Mouse (Mus musculus): Measurements from ENCODE around the gene Mag. TPM values are rescaled to one million over a fixed set of nuclear protein-coding genes. Genes with fewer than 3 reads are reported as not detected.

The Mag gene
- total and polyA plus RNA-seq, 2 experiments from 2014 or later, result 0.07 to 0.38 TPM

DNA sequence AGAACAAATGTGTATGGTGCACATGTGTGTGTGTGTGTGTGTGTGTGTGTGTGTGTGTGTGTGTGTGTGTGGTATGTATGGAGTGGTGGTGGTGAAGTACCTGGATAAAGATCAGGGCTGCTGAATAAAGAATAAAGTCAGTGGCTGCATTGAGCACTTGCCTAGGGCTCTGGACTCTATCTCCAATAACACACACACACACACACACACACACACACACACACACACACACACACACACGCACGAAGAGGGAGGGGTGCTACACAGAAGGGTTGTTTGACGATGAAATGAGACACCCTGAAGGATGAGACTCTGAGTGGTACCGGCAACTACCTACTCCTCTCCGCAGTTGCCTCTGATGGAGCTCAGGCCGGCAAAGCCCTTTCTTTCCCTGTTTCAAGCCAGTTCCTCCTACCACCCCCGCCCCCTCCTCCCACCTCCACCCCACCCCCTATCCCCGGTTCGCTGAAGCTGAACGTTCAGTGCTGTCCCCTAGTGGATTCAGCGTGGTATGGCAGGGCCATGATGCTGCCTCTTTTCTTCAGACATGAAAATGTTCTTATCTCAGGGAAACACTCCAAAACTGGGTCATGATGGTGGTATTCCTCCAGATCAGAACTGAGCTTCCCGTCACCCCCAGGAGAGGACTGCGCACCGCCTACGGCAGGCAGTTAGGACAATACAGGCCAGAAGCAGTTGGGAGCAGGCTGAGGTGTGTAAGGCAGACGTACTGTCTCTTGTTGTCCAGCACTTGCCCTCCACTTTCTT lies 54.9 kb downstream of the Mag start:
- Histone ChIP-seq H3K9ac (replicated peaks; ENCODE audit: low read depth, low read length) (no peak overlapping the region), H3K4me2 (ENCODE audit: low read depth, low read length) (peak overlapping the region; percentile 37; the same call in 1 of the 2 replicates), H3K9me3 (replicated peaks; ENCODE audit: control insufficient read depth, low read length) (no peaks in the 10 kb centered on the region), H3K27ac (ENCODE audit: low read depth) (no peak overlapping the region), H3K27me3 (ENCODE audit: control insufficient read depth, insufficient read depth, low read length) (peaks cover 16% of the 10 kb centered on the region), H3K4me3 (ENCODE audit: low read depth, low read length) (peak overlapping the region; percentile 20; the same call in 1 of the 2 replicates), H3K4me1 (ENCODE audit: control insufficient read depth, insufficient read depth) (peaks cover 4% of the 10 kb centered on the region; the same call in 1 of the 2 replicates), H3K36me3 (replicated peaks; ENCODE audit: control insufficient read depth, insufficient read depth, low read length) (no peaks in the 10 kb centered on the region)
- peak; percentile 46 for DNase-seq (ENCODE audit: low spot score)
- 6% methylated on average over 13 of the region's 16 CpGs for WGBS
- TF ChIP-seq EP300 (IDR thresholded peaks at IDR 0.05; ENCODE audit: low read depth) (no peak), CTCF (IDR thresholded peaks at IDR 0.05; ENCODE audit: low read depth) (peak; percentile 79)
- ATAC-seq (ENCODE audit: insufficient read depth, low read depth), result peak; percentile 33; the same call in 1 of the 2 replicates

DNA sequence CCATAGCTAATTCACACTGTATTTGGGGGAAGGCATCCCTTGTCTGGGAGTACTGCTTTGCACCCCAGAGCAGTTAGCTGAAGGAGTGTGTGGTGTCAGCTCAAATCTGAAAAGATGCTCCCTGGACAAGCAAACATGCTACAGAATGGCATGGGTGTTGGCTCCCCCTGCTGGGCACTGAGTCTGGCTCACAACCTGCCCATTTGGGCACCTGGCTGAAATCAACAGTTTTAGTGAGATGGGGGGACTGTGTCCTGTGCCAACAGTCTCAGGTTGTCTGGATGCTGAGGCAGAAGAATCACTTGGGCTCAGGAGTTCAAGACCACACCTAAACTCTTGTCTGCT lies 55.4 kb downstream of the Mag start:
- ATAC-seq (ENCODE audit: insufficient read depth, low read depth), result no peak
- Histone ChIP-seq H3K4me1 (ENCODE audit: control insufficient read depth, insufficient read depth) (peaks cover 4% of the 10 kb centered on the region; the same call in 1 of the 2 replicates), H3K9ac (replicated peaks; ENCODE audit: low read depth, low read length) (no peak overlapping the region), H3K27ac (ENCODE audit: low read depth) (no peak overlapping the region), H3K36me3 (replicated peaks; ENCODE audit: control insufficient read depth, insufficient read depth, low read length) (no peaks in the 10 kb centered on the region), H3K9me3 (replicated peaks; ENCODE audit: control insufficient read depth, low read length) (no peaks in the 10 kb centered on the region), H3K4me3 (ENCODE audit: low read depth, low read length) (no peak overlapping the region), H3K27me3 (ENCODE audit: control insufficient read depth, insufficient read depth, low read length) (peaks cover 17% of the 10 kb centered on the region), H3K4me2 (ENCODE audit: low read depth, low read length) (no peak overlapping the region)
- peak; percentile 26 for DNase-seq (ENCODE audit: low spot score)
- no peak for TF ChIP-seq EP300 (IDR thresholded peaks at IDR 0.05; ENCODE audit: low read depth)
- TF ChIP-seq CTCF (IDR thresholded peaks at IDR 0.05; ENCODE audit: low read depth), result peak; percentile 73

DNA sequence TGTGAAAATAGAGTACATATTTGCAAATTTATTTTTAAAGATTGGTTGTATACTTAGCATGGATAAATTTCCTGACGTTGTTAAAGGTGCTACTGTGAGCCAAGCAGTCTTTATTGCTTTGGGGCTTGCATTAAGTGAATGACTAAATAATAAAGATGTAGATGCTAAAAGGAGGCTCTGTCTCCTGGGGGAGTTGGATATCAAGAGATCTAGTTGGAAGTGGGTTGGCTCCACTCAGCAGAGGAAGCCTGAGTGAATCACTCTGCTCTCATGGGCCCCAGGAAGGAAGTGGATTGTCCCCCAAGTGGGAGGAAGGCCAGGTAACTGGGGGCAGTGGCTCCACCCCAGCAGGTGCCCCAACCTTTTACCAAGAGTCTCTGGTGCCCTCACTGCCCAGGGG lies 56.9 kb downstream of the Mag start:
- 77% methylated on average over 1 of the region's 1 CpGs for WGBS
- no peak for TF ChIP-seq CTCF (IDR thresholded peaks at IDR 0.05; ENCODE audit: low read depth)
- no peak for TF ChIP-seq EP300 (IDR thresholded peaks at IDR 0.05; ENCODE audit: low read depth)
- H3K4me1 ChIP-seq (ENCODE audit: control insufficient read depth, insufficient read depth), result no peaks in the 10 kb centered on the region
- no peak overlapping the region for H3K4me3 ChIP-seq (ENCODE audit: low read depth, low read length)
- no peak overlapping the region for H3K4me2 ChIP-seq (ENCODE audit: low read depth, low read length)
- H3K27me3 ChIP-seq (ENCODE audit: control insufficient read depth, insufficient read depth, low read length), result peaks cover 17% of the 10 kb centered on the region
- DNase-seq (ENCODE audit: low spot score), result no peak
- H3K9me3 ChIP-seq (replicated peaks; ENCODE audit: control insufficient read depth, low read length), result no peaks in the 10 kb centered on the region
- no peak overlapping the region for H3K9ac ChIP-seq (replicated peaks; ENCODE audit: low read depth, low read length)
- no peaks in the 10 kb centered on the region for H3K36me3 ChIP-seq (replicated peaks; ENCODE audit: control insufficient read depth, insufficient read depth, low read length)
- no peak overlapping the region for H3K27ac ChIP-seq (ENCODE audit: low read depth)
- ATAC-seq (ENCODE audit: insufficient read depth, low read depth), result no peak

DNA sequence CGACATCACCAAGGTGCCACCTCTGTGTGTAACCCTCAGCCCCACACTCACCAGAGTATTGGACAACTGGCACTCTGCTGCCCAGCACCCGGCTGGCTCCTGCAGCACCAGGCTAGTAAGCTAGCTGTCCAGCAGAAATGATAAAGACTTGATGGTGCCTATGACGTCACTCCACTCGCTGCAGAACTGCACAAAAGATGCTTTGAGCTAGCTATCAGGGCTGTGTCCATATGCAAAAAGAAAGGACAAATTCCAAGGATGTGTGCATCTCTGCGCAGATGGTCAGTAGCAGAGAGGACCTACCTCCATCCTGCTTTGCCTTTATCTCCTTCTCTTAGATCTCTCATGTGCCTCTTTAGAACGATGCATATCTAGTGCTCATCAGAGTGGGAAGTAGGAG lies 58.6 kb downstream of the Mag start, which contains the start of gene Ffar3:
TSS of gene Ffar3 (minus strand) at position 101 of the 400 bp plus-strand sequence.
- no peaks in the 10 kb centered on the region for H3K4me1 ChIP-seq (ENCODE audit: control insufficient read depth, insufficient read depth)
- H3K4me3 ChIP-seq (ENCODE audit: low read depth, low read length), result no peak within 1 kb of the TSS
- peaks cover 17% of the 10 kb centered on the region for H3K27me3 ChIP-seq (ENCODE audit: control insufficient read depth, insufficient read depth, low read length)
- no peak within 1 kb of the TSS for H3K4me2 ChIP-seq (ENCODE audit: low read depth, low read length)
- ATAC-seq (ENCODE audit: insufficient read depth, low read depth) (no peak), DNase-seq (ENCODE audit: low spot score) (no peak)
- TF ChIP-seq CTCF (IDR thresholded peaks at IDR 0.05; ENCODE audit: low read depth), result no peak
- no peak for TF ChIP-seq EP300 (IDR thresholded peaks at IDR 0.05; ENCODE audit: low read depth)
- H3K9ac ChIP-seq (replicated peaks; ENCODE audit: low read depth, low read length), result 0 out of 2 replicates have a peak within 1 kb of the TSS, but pooled peaks have one; percentile 20
- no peaks in the 10 kb centered on the region for H3K36me3 ChIP-seq (replicated peaks; ENCODE audit: control insufficient read depth, insufficient read depth, low read length)
- 42% methylated on average over 6 of the region's 6 CpGs for WGBS
- no peaks in the 10 kb centered on the region for H3K9me3 ChIP-seq (replicated peaks; ENCODE audit: control insufficient read depth, low read length)
- no peak within 1 kb of the TSS for H3K27ac ChIP-seq (ENCODE audit: low read depth)

DNA sequence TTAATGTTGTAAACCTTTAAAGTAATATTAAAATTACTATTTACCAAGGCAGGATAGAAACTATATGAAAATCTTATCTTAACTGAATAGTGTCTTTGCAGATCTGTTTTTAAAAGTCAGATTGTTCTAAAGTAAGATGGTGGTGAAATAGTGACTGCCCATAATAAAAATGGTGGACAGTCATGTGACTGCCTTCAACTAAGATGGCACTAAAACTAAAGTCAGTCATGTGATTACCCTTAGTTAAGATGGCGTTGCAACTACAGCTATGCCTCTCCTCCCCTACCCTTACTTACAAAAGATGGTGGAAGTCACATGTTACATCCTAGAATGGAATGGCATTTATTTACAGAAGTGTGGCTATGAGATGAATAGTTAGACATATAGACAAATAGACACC lies 63.3 kb downstream of the Mag start:
- no peak overlapping the region for H3K4me2 ChIP-seq (ENCODE audit: low read depth, low read length)
- ATAC-seq (ENCODE audit: insufficient read depth, low read depth) (no peak), DNase-seq (ENCODE audit: low spot score) (no peak)
- WGBS, result 75% methylated on average over 1 of the region's 1 CpGs
- no peak overlapping the region for H3K9ac ChIP-seq (replicated peaks; ENCODE audit: low read depth, low read length)
- no peak overlapping the region for H3K4me3 ChIP-seq (ENCODE audit: low read depth, low read length)
- TF ChIP-seq CTCF (IDR thresholded peaks at IDR 0.05; ENCODE audit: low read depth) (no peak), EP300 (IDR thresholded peaks at IDR 0.05; ENCODE audit: low read depth) (no peak)
- no peak overlapping the region for H3K27ac ChIP-seq (ENCODE audit: low read depth)
- no peaks in the 10 kb centered on the region for H3K36me3 ChIP-seq (replicated peaks; ENCODE audit: control insufficient read depth, insufficient read depth, low read length)
- H3K9me3 ChIP-seq (replicated peaks; ENCODE audit: control insufficient read depth, low read length), result no peaks in the 10 kb centered on the region
- peaks cover 13% of the 10 kb centered on the region; the same call in 1 of the 2 replicates for H3K27me3 ChIP-seq (ENCODE audit: control insufficient read depth, insufficient read depth, low read length)
- H3K4me1 ChIP-seq (ENCODE audit: control insufficient read depth, insufficient read depth), result no peaks in the 10 kb centered on the region

Other genes with a start within 250 kb of the Mag start
- gene Haus5, start 249.9 kb downstream of the Mag start, total RNA-seq (2014; rRNA removed; ENCODE audit: low replicate concordance), result 17.5 and 19.8 TPM in 2 replicates
- gene Haus5, start 249.9 kb downstream of the Mag start, polyA plus RNA-seq (2015; fragmentation: Nextera tagmentation; extraction: Ambion mirVana), result 9.5 and 10.5 TPM in 2 replicates
- gene Pmis2, start 243.3 kb downstream of the Mag start, total RNA-seq (2014; rRNA removed; ENCODE audit: low replicate concordance), result not detected in 2 replicates
- gene Pmis2, start 243.3 kb downstream of the Mag start, polyA plus RNA-seq (2015; fragmentation: Nextera tagmentation; extraction: Ambion mirVana), result not detected in 2 replicates
- gene 2200002J24Rik, start 215.9 kb downstream of the Mag start, total RNA-seq (2014; rRNA removed; ENCODE audit: low replicate concordance), result 1.5 and 6.6 TPM in 2 replicates
- gene 2200002J24Rik, start 215.9 kb downstream of the Mag start, polyA plus RNA-seq (2015; fragmentation: Nextera tagmentation; extraction: Ambion mirVana), result 5.8 and 6.4 TPM in 2 replicates
- gene Atp4a, start 202.7 kb downstream of the Mag start, total RNA-seq (2014; rRNA removed; ENCODE audit: low replicate concordance), result not detected in 2 replicates
- gene Atp4a, start 202.7 kb downstream of the Mag start, polyA plus RNA-seq (2015; fragmentation: Nextera tagmentation; extraction: Ambion mirVana), result 0.04 TPM in 1 of 2 replicates, not detected in the other
- 228 and 261 TPM in 2 replicates for gene Tmem147, start 185.3 kb downstream of the Mag start, total RNA-seq (2014; rRNA removed; ENCODE audit: low replicate concordance)
- 283 and 304 TPM in 2 replicates for gene Tmem147, start 185.3 kb downstream of the Mag start, polyA plus RNA-seq (2015; fragmentation: Nextera tagmentation; extraction: Ambion mirVana)
- not detected in 2 replicates for gene Gapdhs, start 171.2 kb downstream of the Mag start, total RNA-seq (2014; rRNA removed; ENCODE audit: low replicate concordance)
- 0.16 TPM in 1 of 2 replicates, not detected in the other for gene Gapdhs, start 171.2 kb downstream of the Mag start, polyA plus RNA-seq (2015; fragmentation: Nextera tagmentation; extraction: Ambion mirVana)
- 0.23 and 4.6 TPM in 2 replicates for gene Sbsn, start 163.4 kb downstream of the Mag start, total RNA-seq (2014; rRNA removed; ENCODE audit: low replicate concordance)
- 2.5 and 2.6 TPM in 2 replicates for gene Sbsn, start 163.4 kb downstream of the Mag start, polyA plus RNA-seq (2015; fragmentation: Nextera tagmentation; extraction: Ambion mirVana)
- gene Dmkn, start 151.1 kb downstream of the Mag start, total RNA-seq (2014; rRNA removed; ENCODE audit: low replicate concordance), result 1.1 and 8.1 TPM in 2 replicates
- 10.4 and 13.8 TPM in 2 replicates for gene Dmkn, start 151.1 kb downstream of the Mag start, polyA plus RNA-seq (2015; fragmentation: Nextera tagmentation; extraction: Ambion mirVana)
- gene Krtdap, start 127.0 kb downstream of the Mag start, total RNA-seq (2014; rRNA removed; ENCODE audit: low replicate concordance), result not detected in 2 replicates
- gene Krtdap, start 127.0 kb downstream of the Mag start, polyA plus RNA-seq (2015; fragmentation: Nextera tagmentation; extraction: Ambion mirVana), result 0.40 and 1.3 TPM in 2 replicates
- gene Ffar2, start 91.1 kb downstream of the Mag start, total RNA-seq (2014; rRNA removed; ENCODE audit: low replicate concordance), result not detected in 2 replicates
- 0.05 TPM in 2 replicates for gene Ffar2, start 91.1 kb downstream of the Mag start, polyA plus RNA-seq (2015; fragmentation: Nextera tagmentation; extraction: Ambion mirVana)
- not detected in 2 replicates for gene Ffar3, start 58.7 kb downstream of the Mag start, total RNA-seq (2014; rRNA removed; ENCODE audit: low replicate concordance)
- gene Ffar3, start 58.7 kb downstream of the Mag start, polyA plus RNA-seq (2015; fragmentation: Nextera tagmentation; extraction: Ambion mirVana), result not detected in 2 replicates
- not detected in 2 replicates for gene Ffar1, start 53.3 kb downstream of the Mag start, total RNA-seq (2014; rRNA removed; ENCODE audit: low replicate concordance)
- not detected in 2 replicates for gene Ffar1, start 53.3 kb downstream of the Mag start, polyA plus RNA-seq (2015; fragmentation: Nextera tagmentation; extraction: Ambion mirVana)
- gene Cd22, start 34.5 kb downstream of the Mag start, total RNA-seq (2014; rRNA removed; ENCODE audit: low replicate concordance), result not detected in 2 replicates
- 0.08 and 0.23 TPM in 2 replicates for gene Cd22, start 34.5 kb downstream of the Mag start, polyA plus RNA-seq (2015; fragmentation: Nextera tagmentation; extraction: Ambion mirVana)
- gene Hamp2, start 9.8 kb upstream of the Mag start, total RNA-seq (2014; rRNA removed; ENCODE audit: low replicate concordance), result not detected in 2 replicates
- gene Hamp2, start 9.8 kb upstream of the Mag start, polyA plus RNA-seq (2015; fragmentation: Nextera tagmentation; extraction: Ambion mirVana), result 0.44 TPM in 1 of 2 replicates, not detected in the other
- gene Hamp, start 29.2 kb upstream of the Mag start, total RNA-seq (2014; rRNA removed; ENCODE audit: low replicate concordance), result 42.0 TPM in 1 of 2 replicates, not detected in the other
- 1.7 and 4.0 TPM in 2 replicates for gene Hamp, start 29.2 kb upstream of the Mag start, polyA plus RNA-seq (2015; fragmentation: Nextera tagmentation; extraction: Ambion mirVana)
- gene Usf2, start 41.9 kb upstream of the Mag start, total RNA-seq (2014; rRNA removed; ENCODE audit: low replicate concordance), result 101 and 109 TPM in 2 replicates
- gene Usf2, start 41.9 kb upstream of the Mag start, polyA plus RNA-seq (2015; fragmentation: Nextera tagmentation; extraction: Ambion mirVana), result 16.5 and 16.7 TPM in 2 replicates
- 6.2 and 12.8 TPM in 2 replicates for gene Lsr, start 58.6 kb upstream of the Mag start, total RNA-seq (2014; rRNA removed; ENCODE audit: low replicate concordance)
- gene Lsr, start 58.6 kb upstream of the Mag start, polyA plus RNA-seq (2015; fragmentation: Nextera tagmentation; extraction: Ambion mirVana), result 4.0 and 4.1 TPM in 2 replicates
- gene Fam187b, start 58.9 kb upstream of the Mag start, total RNA-seq (2014; rRNA removed; ENCODE audit: low replicate concordance), result 0.77 TPM in 1 of 2 replicates, not detected in the other
- gene Fam187b, start 58.9 kb upstream of the Mag start, polyA plus RNA-seq (2015; fragmentation: Nextera tagmentation; extraction: Ambion mirVana), result 0.18 and 0.58 TPM in 2 replicates
- gene Fxyd5, start 127.6 kb upstream of the Mag start, total RNA-seq (2014; rRNA removed; ENCODE audit: low replicate concordance), result 54.3 and 69.7 TPM in 2 replicates
- gene Fxyd5, start 127.6 kb upstream of the Mag start, polyA plus RNA-seq (2015; fragmentation: Nextera tagmentation; extraction: Ambion mirVana), result 41.5 and 46.4 TPM in 2 replicates
- 5.8 TPM in 1 of 2 replicates, not detected in the other for gene Fxyd7, start 136.6 kb upstream of the Mag start, total RNA-seq (2014; rRNA removed; ENCODE audit: low replicate concordance)
- gene Fxyd7, start 136.6 kb upstream of the Mag start, polyA plus RNA-seq (2015; fragmentation: Nextera tagmentation; extraction: Ambion mirVana), result 0.67 and 0.72 TPM in 2 replicates
- gene Fxyd1, start 142.3 kb upstream of the Mag start, total RNA-seq (2014; rRNA removed; ENCODE audit: low replicate concordance), result 499 and 572 TPM in 2 replicates
- 1,579 and 1,586 TPM in 2 replicates for gene Fxyd1, start 142.3 kb upstream of the Mag start, polyA plus RNA-seq (2015; fragmentation: Nextera tagmentation; extraction: Ambion mirVana)
- 0.27 and 2.7 TPM in 2 replicates for gene Lgi4, start 144.5 kb upstream of the Mag start, total RNA-seq (2014; rRNA removed; ENCODE audit: low replicate concordance)
- 0.08 and 0.19 TPM in 2 replicates for gene Lgi4, start 144.5 kb upstream of the Mag start, polyA plus RNA-seq (2015; fragmentation: Nextera tagmentation; extraction: Ambion mirVana)
- 0.81 and 0.92 TPM in 2 replicates for gene Fxyd3, start 161.8 kb upstream of the Mag start, total RNA-seq (2014; rRNA removed; ENCODE audit: low replicate concordance)
- gene Fxyd3, start 161.8 kb upstream of the Mag start, polyA plus RNA-seq (2015; fragmentation: Nextera tagmentation; extraction: Ambion mirVana), result 0.66 and 2.4 TPM in 2 replicates
- 6.7 and 10.5 TPM in 2 replicates for gene Hpn, start 200.4 kb upstream of the Mag start, total RNA-seq (2014; rRNA removed; ENCODE audit: low replicate concordance)
- gene Hpn, start 200.4 kb upstream of the Mag start, polyA plus RNA-seq (2015; fragmentation: Nextera tagmentation; extraction: Ambion mirVana), result 1.3 and 1.7 TPM in 2 replicates
- gene Scn1b, start 212.1 kb upstream of the Mag start, total RNA-seq (2014; rRNA removed; ENCODE audit: low replicate concordance), result 4.7 and 28.3 TPM in 2 replicates
- 4.2 and 5.3 TPM in 2 replicates for gene Scn1b, start 212.1 kb upstream of the Mag start, polyA plus RNA-seq (2015; fragmentation: Nextera tagmentation; extraction: Ambion mirVana)
- gene Gramd1a, start 241.0 kb upstream of the Mag start, total RNA-seq (2014; rRNA removed; ENCODE audit: low replicate concordance), result 53.9 and 57.2 TPM in 2 replicates
- gene Gramd1a, start 241.0 kb upstream of the Mag start, polyA plus RNA-seq (2015; fragmentation: Nextera tagmentation; extraction: Ambion mirVana), result 25.9 and 27.0 TPM in 2 replicates